Mouse (Mus musculus): ENCODE results near the gene Crip1. TPM values are rescaled to one million over a fixed set of nuclear protein-coding genes. Genes with fewer than 3 reads are reported as not detected.

The Crip1 gene
- polyA plus RNA-seq (2014; fragmentation: Illumina TruSeq; extraction: RNeasy Lipid Tissue Mini Kit (QIAGEN cat#74804); ENCODE audit: insufficient read depth, low read depth, low replicate concordance), result 1,078 TPM

GRCm38 (mm10) chr12:113146112-113147057, at the start of gene Crip1:
Crip1 (plus strand) TSS chr12:113146316.

GRCm38 (mm10) chr12:113097749-113098281, 48.3 kb upstream of the Crip1 start, which contains the start of gene Mta1:
Mta1 (plus strand) TSS chr12:113098278.

GRCm38 (mm10) chr12:113139908-113140615, 6.1 kb upstream of the Crip1 start, which contains the start of gene Crip2:
Crip2 (plus strand) TSS chr12:113140236.

GRCm38 (mm10) chr12:113155887-113156539, 9.9 kb downstream of the Crip1 start, which contains the start of gene Tedc1:
Tedc1 (plus strand) TSS chr12:113156421.

GRCm38 (mm10) chr12:113185442-113186291, 39.6 kb downstream of the Crip1 start, which contains the start of gene Tmem121:
Tmem121 (plus strand) TSS chr12:113185930.

Other genes with a start within 250 kb of the Crip1 start
- 7.1 TPM for gene Jag2, start 216.5 kb upstream of the Crip1 start, polyA plus RNA-seq (2014; fragmentation: Illumina TruSeq; extraction: RNeasy Lipid Tissue Mini Kit (QIAGEN cat#74804); ENCODE audit: insufficient read depth, low read depth, low replicate concordance)
- 42.2 TPM for gene Nudt14, start 204.2 kb upstream of the Crip1 start, polyA plus RNA-seq (2014; fragmentation: Illumina TruSeq; extraction: RNeasy Lipid Tissue Mini Kit (QIAGEN cat#74804); ENCODE audit: insufficient read depth, low read depth, low replicate concordance)
- gene Btbd6, start 169.8 kb upstream of the Crip1 start, polyA plus RNA-seq (2014; fragmentation: Illumina TruSeq; extraction: RNeasy Lipid Tissue Mini Kit (QIAGEN cat#74804); ENCODE audit: insufficient read depth, low read depth, low replicate concordance), result 12.4 TPM
- gene Brf1, start 145.6 kb upstream of the Crip1 start, polyA plus RNA-seq (2014; fragmentation: Illumina TruSeq; extraction: RNeasy Lipid Tissue Mini Kit (QIAGEN cat#74804); ENCODE audit: insufficient read depth, low read depth, low replicate concordance), result 17.6 TPM
- gene Pacs2, start 131.8 kb upstream of the Crip1 start, polyA plus RNA-seq (2014; fragmentation: Illumina TruSeq; extraction: RNeasy Lipid Tissue Mini Kit (QIAGEN cat#74804); ENCODE audit: insufficient read depth, low read depth, low replicate concordance), result 15.8 TPM
- not detected for gene Tex22, start 71.8 kb upstream of the Crip1 start, polyA plus RNA-seq (2014; fragmentation: Illumina TruSeq; extraction: RNeasy Lipid Tissue Mini Kit (QIAGEN cat#74804); ENCODE audit: insufficient read depth, low read depth, low replicate concordance)
- gene Mta1, start 48.0 kb upstream of the Crip1 start, polyA plus RNA-seq (2014; fragmentation: Illumina TruSeq; extraction: RNeasy Lipid Tissue Mini Kit (QIAGEN cat#74804); ENCODE audit: insufficient read depth, low read depth, low replicate concordance), result 19.6 TPM
- 636 TPM for gene Crip2, start 6.1 kb upstream of the Crip1 start, polyA plus RNA-seq (2014; fragmentation: Illumina TruSeq; extraction: RNeasy Lipid Tissue Mini Kit (QIAGEN cat#74804); ENCODE audit: insufficient read depth, low read depth, low replicate concordance)
- gene Tedc1, start 10.1 kb downstream of the Crip1 start, polyA plus RNA-seq (2014; fragmentation: Illumina TruSeq; extraction: RNeasy Lipid Tissue Mini Kit (QIAGEN cat#74804); ENCODE audit: insufficient read depth, low read depth, low replicate concordance), result 0.53 TPM
- gene Tmem121, start 39.6 kb downstream of the Crip1 start, polyA plus RNA-seq (2014; fragmentation: Illumina TruSeq; extraction: RNeasy Lipid Tissue Mini Kit (QIAGEN cat#74804); ENCODE audit: insufficient read depth, low read depth, low replicate concordance), result not detected